Mouse (Mus musculus) forebrain, embryonic 15.5 days (tissue): ENCODE measurements around the gene Nampt. TPM values are rescaled to one million over a fixed set of nuclear protein-coding genes. Genes with fewer than 3 reads are reported as not detected.
A peak's percentile ranks its signal among the peaks of the same experiment; 100 is the strongest.

Source experiments
- ATAC-seq: fragments of 200-750 bp; cut with Nextera tagmentation; replicated peaks from 2 replicates; pipeline ENCODE4 v1.8.0; 2017; ENCODE audit warnings: mild to moderate bottlenecking, moderate TSS enrichment, moderate library complexity
- H3K27ac ChIP-seq: fragments of 300-500 bp; sonication (generic); replicated peaks from 2 replicates; pipeline ENCODE4 v1.5.1; 2015; ENCODE audit warnings: mild to moderate bottlenecking, inconsistent platforms
- H3K27me3 ChIP-seq: fragments of 300-500 bp; sonication (generic); 2 replicates; pipeline ENCODE4 v1.6.1; 2015; ENCODE audit warnings: inconsistent platforms
- H3K36me3 ChIP-seq: fragments of 300-500 bp; sonication (generic); 2 replicates; pipeline ENCODE4 v1.6.1; 2015; ENCODE audit warnings: mild to moderate bottlenecking, inconsistent platforms
- H3K4me1 ChIP-seq: fragments of 300-500 bp; sonication (generic); 2 replicates; pipeline ENCODE4 v1.6.1; 2015; ENCODE audit warnings: inconsistent platforms
- H3K4me2 ChIP-seq: fragments of 300-500 bp; sonication (generic); replicated peaks from 2 replicates; pipeline ENCODE4 v1.6.1; 2015; ENCODE audit warnings: mild to moderate bottlenecking, inconsistent platforms
- H3K4me3 ChIP-seq: fragments of 300-500 bp; sonication (generic); 2 replicates; pipeline ENCODE4 v1.5.1; 2015; ENCODE audit warnings: mild to moderate bottlenecking, inconsistent platforms
- H3K9ac ChIP-seq: fragments of 300-500 bp; sonication (generic); replicated peaks from 2 replicates; pipeline ENCODE4 v1.6.1; 2015; ENCODE audit warnings: mild to moderate bottlenecking, inconsistent platforms
- H3K9me3 ChIP-seq: fragments of 300-500 bp; sonication (generic); 2 replicates; pipeline ENCODE4 v1.6.1; 2016; ENCODE audit warnings: inconsistent platforms
- WGBS: fragments of 180-500 bp; shearing (Covaris S2); methylation state at CpG from one replicate; pipeline ENCODE4 v1.1.7; 2015; ENCODE audit warnings: mixed read lengths; 5-methylcytosine and 5-hydroxymethylcytosine counted together
- polyA plus RNA-seq: library from polyadenylated mRNA; unstranded; fragments of >200 nt; fragmentation: Nextera tagmentation; extraction: Ambion mirVana; gene quantifications from 2 replicates; pipeline ENCODE4 v1.2.1, GENCODE M21; 2015

Gene Nampt
- polyA plus RNA-seq, 1 experiment from 2014 or later = 37.6 TPM

GRCm38 (mm10) chr12:32824586-32824985 lies 5.2 kb downstream of the Nampt start:
- WGBS = 41% methylated on average over 6 of the region's 6 CpGs
- no peak overlapping the region for H3K4me2 ChIP-seq
- H3K4me3 ChIP-seq = no peak overlapping the region
- H3K27me3 ChIP-seq = no peaks in the 10 kb centered on the region
- ATAC-seq = no peak
- H3K4me1 ChIP-seq = peaks cover 9% of the 10 kb centered on the region; the same call in 1 of the 2 replicates
- H3K27ac ChIP-seq = no peak overlapping the region
- H3K9ac ChIP-seq = no peak overlapping the region
- H3K36me3 ChIP-seq = no peaks in the 10 kb centered on the region
- H3K9me3 ChIP-seq = no peaks in the 10 kb centered on the region

DNA sequence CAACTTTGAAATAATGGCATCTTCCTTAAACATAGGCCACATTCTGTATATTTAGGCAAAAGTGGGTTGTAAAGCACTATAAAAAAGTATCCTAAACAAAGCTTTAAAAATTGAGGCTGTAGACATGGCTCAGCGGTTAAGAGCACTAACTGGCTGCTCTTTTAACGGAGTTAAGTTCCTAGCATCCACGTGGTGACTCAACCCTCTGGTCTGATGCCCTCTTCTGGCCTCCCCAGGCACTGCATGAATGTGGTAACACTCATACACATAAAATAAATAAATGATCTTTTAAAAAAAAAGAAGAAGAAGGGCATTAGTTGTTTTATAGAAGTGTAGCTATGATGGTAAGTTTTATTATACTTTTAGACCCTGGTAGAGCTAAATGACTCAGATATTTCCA lies 7.6 kb downstream of the Nampt start:
- Histone ChIP-seq H3K4me3 (no peak overlapping the region), H3K27me3 (no peaks in the 10 kb centered on the region), H3K4me2 (no peak overlapping the region), H3K9me3 (no peaks in the 10 kb centered on the region), H3K36me3 (no peaks in the 10 kb centered on the region), H3K4me1 (0 out of 2 replicates have a peak, but pooled peaks cover 2% of the 10 kb centered on the region), H3K9ac (no peak overlapping the region), H3K27ac (no peak overlapping the region)
- ATAC-seq = no peak
- 31% methylated on average over 3 of the region's 3 CpGs for WGBS

GRCm38 (mm10) chr12:32828137-32828760 lies 8.9 kb downstream of the Nampt start:
- ATAC-seq = no peak
- H3K36me3 ChIP-seq = 0 out of 2 replicates have a peak, but pooled peaks cover 4% of the 10 kb centered on the region
- H3K9me3 ChIP-seq = no peaks in the 10 kb centered on the region
- H3K4me1 ChIP-seq = no peaks in the 10 kb centered on the region
- H3K4me3 ChIP-seq = no peak overlapping the region
- 0 out of 2 replicates have a peak overlapping the region, but pooled peaks have one; percentile 22 for H3K9ac ChIP-seq
- H3K4me2 ChIP-seq = no peak overlapping the region
- WGBS = 54% methylated on average over 8 of the region's 8 CpGs
- no peaks in the 10 kb centered on the region for H3K27me3 ChIP-seq
- H3K27ac ChIP-seq = no peak overlapping the region

DNA sequence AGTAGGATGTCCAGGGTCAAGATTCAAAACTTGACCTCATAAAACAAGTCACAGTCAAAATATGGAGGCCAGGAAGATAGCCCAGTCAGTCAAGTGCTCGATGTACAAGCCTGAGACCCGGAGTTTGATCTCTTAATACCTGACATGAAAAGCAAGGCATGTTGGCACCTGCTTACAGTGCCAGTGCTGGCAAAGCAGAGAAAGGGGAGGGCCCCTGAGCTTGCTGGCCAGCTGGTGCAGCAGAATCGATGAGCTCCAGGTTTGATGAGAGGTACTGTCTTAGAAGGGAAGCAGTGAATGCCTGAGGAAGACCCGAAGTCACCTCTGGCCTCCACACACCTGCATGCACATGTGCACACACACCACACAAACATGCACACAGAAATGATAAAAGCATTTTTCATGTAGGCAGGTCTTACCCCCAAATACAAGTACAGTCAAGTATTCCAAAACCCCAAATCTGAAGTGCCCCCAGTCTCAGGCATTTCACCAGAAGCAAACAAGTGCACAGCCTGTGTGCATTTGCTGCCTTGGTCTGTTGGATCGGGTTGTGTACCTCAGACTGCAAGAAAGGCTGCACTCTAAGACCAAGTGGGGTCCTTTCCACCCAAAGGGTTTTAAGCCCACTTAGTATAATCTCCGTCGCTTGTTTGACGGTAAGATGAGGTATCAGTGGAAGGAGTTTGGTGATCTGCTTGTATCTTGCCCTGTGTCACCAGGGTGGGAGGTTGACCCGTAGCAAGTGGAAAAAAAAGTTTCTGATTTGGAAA lies 10.2 kb downstream of the Nampt start:
- Histone ChIP-seq H3K4me1 (no peaks in the 10 kb centered on the region), H3K36me3 (peaks cover 12% of the 10 kb centered on the region), H3K9me3 (no peaks in the 10 kb centered on the region), H3K27ac (no peak overlapping the region), H3K9ac (no peak overlapping the region), H3K4me2 (no peak overlapping the region), H3K27me3 (no peaks in the 10 kb centered on the region), H3K4me3 (no peak overlapping the region)
- no peak for ATAC-seq
- WGBS = 86% methylated on average over 9 of the region's 9 CpGs

DNA sequence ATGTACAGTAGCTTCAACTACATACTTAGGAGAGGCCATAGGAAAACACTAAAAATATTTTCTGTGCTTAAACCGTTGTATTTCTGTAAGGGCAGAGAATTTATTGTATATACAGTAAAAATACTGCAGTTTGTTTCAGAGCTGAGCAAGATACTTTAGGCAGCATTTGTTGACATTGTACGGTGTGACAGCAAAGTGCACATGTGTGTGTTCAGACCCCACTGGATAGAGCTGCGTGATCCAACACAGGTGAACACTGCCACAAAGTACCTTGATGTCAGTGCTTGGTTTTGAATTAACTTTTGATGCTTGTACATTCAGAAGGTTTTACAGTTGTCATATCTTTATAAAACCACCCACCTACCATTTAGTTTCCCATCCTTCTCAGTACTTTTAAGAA lies 12.7 kb downstream of the Nampt start:
- Histone ChIP-seq H3K9ac (no peak overlapping the region), H3K9me3 (no peaks in the 10 kb centered on the region), H3K4me1 (0 out of 2 replicates have a peak, but pooled peaks cover 7% of the 10 kb centered on the region), H3K27ac (no peak overlapping the region), H3K4me2 (no peak overlapping the region), H3K36me3 (peaks cover 15% of the 10 kb centered on the region), H3K4me3 (no peak overlapping the region), H3K27me3 (no peaks in the 10 kb centered on the region)
- no peak for ATAC-seq
- over 99% methylated on average over 3 of the region's 3 CpGs for WGBS

DNA sequence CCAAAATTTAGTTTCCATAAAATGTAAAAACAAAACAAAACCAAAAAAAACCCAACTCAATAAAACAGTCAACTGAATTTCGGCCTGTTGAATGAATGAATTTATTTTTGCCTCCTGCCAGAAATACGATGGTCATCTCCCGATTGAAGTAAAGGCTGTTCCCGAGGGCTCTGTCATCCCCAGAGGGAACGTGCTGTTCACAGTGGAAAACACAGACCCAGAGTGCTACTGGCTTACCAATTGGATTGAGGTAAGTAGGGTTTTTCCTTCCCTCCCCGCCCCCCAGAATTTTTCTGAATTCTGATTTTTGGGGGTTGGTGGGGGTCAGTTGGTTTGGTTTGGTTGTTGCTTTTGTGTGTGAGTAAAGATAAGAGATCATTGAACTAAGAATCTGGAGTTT lies 15.4 kb downstream of the Nampt start:
- no peak overlapping the region for H3K4me2 ChIP-seq
- H3K27me3 ChIP-seq = no peaks in the 10 kb centered on the region
- no peak overlapping the region for H3K4me3 ChIP-seq
- no peaks in the 10 kb centered on the region for H3K9me3 ChIP-seq
- WGBS = 85% methylated on average over 6 of the region's 6 CpGs
- no peak for ATAC-seq
- H3K27ac ChIP-seq = no peak overlapping the region
- peaks cover 29% of the 10 kb centered on the region for H3K36me3 ChIP-seq
- 0 out of 2 replicates have a peak, but pooled peaks cover 7% of the 10 kb centered on the region for H3K4me1 ChIP-seq
- H3K9ac ChIP-seq = no peak overlapping the region

- no peak overlapping the region for H3K4me2 ChIP-seq
- no peak overlapping the region for H3K9ac ChIP-seq
- H3K4me3 ChIP-seq = no peak overlapping the region
- ATAC-seq = no peak
- 39% methylated on average over 4 of the region's 4 CpGs for WGBS
- H3K27ac ChIP-seq = no peak overlapping the region
- 0 out of 2 replicates have a peak, but pooled peaks cover 7% of the 10 kb centered on the region for H3K4me1 ChIP-seq
- H3K9me3 ChIP-seq = no peaks in the 10 kb centered on the region
- no peaks in the 10 kb centered on the region for H3K27me3 ChIP-seq
- H3K36me3 ChIP-seq = peaks cover 29% of the 10 kb centered on the region
Measured at GRCm38 (mm10) chr12:32835235-32835634, 15.9 kb downstream of the Nampt start.

GRCm38 (mm10) chr12:32838406-32838805 lies 19.1 kb downstream of the Nampt start:
- H3K27ac ChIP-seq = no peak overlapping the region
- H3K36me3 ChIP-seq = peaks cover 44% of the 10 kb centered on the region
- H3K4me1 ChIP-seq = 0 out of 2 replicates have a peak, but pooled peaks cover 7% of the 10 kb centered on the region
- H3K4me3 ChIP-seq = no peak overlapping the region
- H3K9ac ChIP-seq = no peak overlapping the region
- no peak for ATAC-seq
- H3K27me3 ChIP-seq = no peaks in the 10 kb centered on the region
- H3K4me2 ChIP-seq = no peak overlapping the region
- no peaks in the 10 kb centered on the region for H3K9me3 ChIP-seq
- WGBS = 88% methylated on average over 4 of the region's 4 CpGs

- peaks cover 44% of the 10 kb centered on the region for H3K36me3 ChIP-seq
- no peak overlapping the region for H3K4me2 ChIP-seq
- no peak overlapping the region for H3K4me3 ChIP-seq
- no peak overlapping the region for H3K27ac ChIP-seq
- H3K9me3 ChIP-seq = no peaks in the 10 kb centered on the region
- H3K4me1 ChIP-seq = 0 out of 2 replicates have a peak, but pooled peaks cover 7% of the 10 kb centered on the region
- 92% methylated on average over 9 of the region's 9 CpGs for WGBS
- no peak for ATAC-seq
- H3K9ac ChIP-seq = no peak overlapping the region
- no peaks in the 10 kb centered on the region for H3K27me3 ChIP-seq
Measured at GRCm38 (mm10) chr12:32838954-32839353, 19.6 kb downstream of the Nampt start.

GRCm38 (mm10) chr12:32841442-32841900 lies 22.1 kb downstream of the Nampt start:
- no peak overlapping the region for H3K4me3 ChIP-seq
- H3K9me3 ChIP-seq = no peaks in the 10 kb centered on the region
- H3K27me3 ChIP-seq = no peaks in the 10 kb centered on the region
- 31% methylated on average over 7 of the region's 7 CpGs for WGBS
- H3K27ac ChIP-seq = no peak overlapping the region
- no peaks in the 10 kb centered on the region for H3K4me1 ChIP-seq
- ATAC-seq = peak; percentile 53; the same call in 1 of the 2 replicates
- H3K9ac ChIP-seq = no peak overlapping the region
- H3K4me2 ChIP-seq = no peak overlapping the region
- peaks cover 41% of the 10 kb centered on the region for H3K36me3 ChIP-seq

- WGBS = 88% methylated on average over 8 of the region's 8 CpGs
- Histone ChIP-seq H3K27ac (no peak overlapping the region), H3K27me3 (no peaks in the 10 kb centered on the region), H3K36me3 (peaks cover 49% of the 10 kb centered on the region), H3K9ac (no peak overlapping the region), H3K4me1 (no peaks in the 10 kb centered on the region), H3K4me2 (no peak overlapping the region), H3K9me3 (no peaks in the 10 kb centered on the region), H3K4me3 (no peak overlapping the region)
- ATAC-seq = no peak
Measured at GRCm38 (mm10) chr12:32846325-32846724, 27.0 kb downstream of the Nampt start.

GRCm38 (mm10) chr12:32853757-32854156 lies 34.4 kb downstream of the Nampt start:
- Histone ChIP-seq H3K27me3 (no peaks in the 10 kb centered on the region), H3K4me3 (no peak overlapping the region), H3K9ac (no peak overlapping the region), H3K27ac (no peak overlapping the region), H3K4me1 (no peaks in the 10 kb centered on the region), H3K4me2 (no peak overlapping the region), H3K36me3 (peaks cover 14% of the 10 kb centered on the region; the same call in 1 of the 2 replicates), H3K9me3 (no peaks in the 10 kb centered on the region)
- WGBS = 95% methylated on average over 5 of the region's 5 CpGs
- ATAC-seq = no peak
